Mouse (Mus musculus) WW6 (cell line): ENCODE results near the gene 2510039O18Rik.

Source experiments
- DNase-seq: peaks from one replicate; pipeline ENCODE4 v3.0.0-alpha.2; 2013; ENCODE audit warnings: low read depth, low spot score

The 2510039O18Rik gene

GRCm38 (mm10) chr4:147937021-147937420 is 3.7 kb upstream of the 2510039O18Rik start:
- no peak for DNase-seq

GRCm38 (mm10) chr4:147937486-147937885 is 3.2 kb upstream of the 2510039O18Rik start:
- no peak for DNase-seq

- no peak for DNase-seq
These were observed 2.3 kb upstream of the 2510039O18Rik start for GRCm38 (mm10) chr4:147938148-147939096.

GRCm38 (mm10) chr4:147940111-147940510 is 584 bp upstream of the 2510039O18Rik start:
- DNase-seq: no peak

- no peak for DNase-seq
These were observed 638 bp downstream of the 2510039O18Rik start for GRCm38 (mm10) chr4:147941045-147942020.

- no peak for DNase-seq
These were observed 2.3 kb downstream of the 2510039O18Rik start for GRCm38 (mm10) chr4:147943005-147943404.

GRCm38 (mm10) chr4:147947511-147947910 is 6.8 kb downstream of the 2510039O18Rik start:
- DNase-seq: no peak

GRCm38 (mm10) chr4:147953590-147953989 is 12.9 kb downstream of the 2510039O18Rik start:
- DNase-seq: peak; percentile 52

- no peak for DNase-seq
These were observed 16.4 kb downstream of the 2510039O18Rik start for GRCm38 (mm10) chr4:147957141-147957540.

GRCm38 (mm10) chr4:147959881-147960831 is 19.5 kb downstream of the 2510039O18Rik start:
- peak; percentile 70 for DNase-seq

- DNase-seq: no peak
These were observed 22.1 kb downstream of the 2510039O18Rik start for GRCm38 (mm10) chr4:147962781-147963180.

- DNase-seq: no peak
These were observed 22.9 kb downstream of the 2510039O18Rik start for GRCm38 (mm10) chr4:147963623-147964022.

GRCm38 (mm10) chr4:147965712-147966111 is 25.0 kb downstream of the 2510039O18Rik start:
- no peak for DNase-seq

GRCm38 (mm10) chr4:147968816-147969215 is 28.1 kb downstream of the 2510039O18Rik start:
- DNase-seq: no peak

GRCm38 (mm10) chr4:147969337-147969736 is 28.6 kb downstream of the 2510039O18Rik start:
- no peak for DNase-seq

GRCm38 (mm10) chr4:147976237-147976636 is 35.5 kb downstream of the 2510039O18Rik start:
- no peak for DNase-seq

- DNase-seq: no peak
These were observed 37.0 kb downstream of the 2510039O18Rik start for GRCm38 (mm10) chr4:147977726-147978125.

GRCm38 (mm10) chr4:147978391-147978790 is 37.7 kb downstream of the 2510039O18Rik start:
- DNase-seq: no peak

GRCm38 (mm10) chr4:147979441-147979860 is 38.8 kb downstream of the 2510039O18Rik start:
- DNase-seq: no peak

- peak; percentile 67 for DNase-seq
These were observed 44.8 kb downstream of the 2510039O18Rik start, which contains the start of gene Nppb for GRCm38 (mm10) chr4:147985205-147986132. Nppb (plus strand) TSS chr4:147985788.
